Mouse (Mus musculus) limb, embryonic 15.5 days (tissue): Measurements from ENCODE around the gene Cuedc1. TPM values are rescaled to one million over a fixed set of nuclear protein-coding genes. Genes with fewer than 3 reads are reported as not detected.
"Not testable (repeated sequence)": the region's sequence is repeated elsewhere in the genome, so short reads cannot be mapped to it uniquely, and the experiment has no call there.

Experiments
- ATAC-seq: fragments of 200-750 bp; cut with Nextera tagmentation; 2 replicates; pipeline ENCODE4 v1.8.0; 2017; ENCODE audit warnings: low read depth, moderate TSS enrichment; ENCODE audit not compliant: insufficient number of reproducible peaks, low FRiP score, low TSS enrichment
- H3K27ac ChIP-seq: fragments of 300-500 bp; sonication (generic); 2 replicates; pipeline ENCODE4 v1.5.1; 2015; ENCODE audit warnings: moderate library complexity, mild to moderate bottlenecking, inconsistent platforms
- H3K27me3 ChIP-seq: fragments of 300-500 bp; sonication (generic); 2 replicates; pipeline ENCODE4 v1.6.1; 2015; ENCODE audit warnings: inconsistent platforms
- H3K36me3 ChIP-seq: fragments of 300-500 bp; sonication (generic); 2 replicates; pipeline ENCODE4 v1.6.1; 2015; ENCODE audit warnings: inconsistent platforms
- H3K4me1 ChIP-seq: fragments of 300-500 bp; sonication (generic); 2 replicates; pipeline ENCODE4 v1.6.1; 2015; ENCODE audit warnings: inconsistent platforms
- H3K4me2 ChIP-seq: fragments of 300-500 bp; sonication (generic); 2 replicates; pipeline ENCODE4 v1.6.1; 2015; ENCODE audit warnings: mild to moderate bottlenecking, inconsistent platforms
- H3K4me3 ChIP-seq: fragments of 300-500 bp; sonication (generic); 2 replicates; pipeline ENCODE4 v1.5.1; 2015; ENCODE audit warnings: mild to moderate bottlenecking, inconsistent platforms
- H3K9ac ChIP-seq: fragments of 300-500 bp; sonication (generic); 2 replicates; pipeline ENCODE4 v1.6.1; 2015; ENCODE audit warnings: inconsistent platforms
- H3K9me3 ChIP-seq: fragments of 300-500 bp; sonication (generic); 2 replicates; pipeline ENCODE4 v1.6.1; 2016; ENCODE audit warnings: inconsistent platforms
- WGBS: fragments of 180-500 bp; shearing (Covaris S2); methylation state at CpG from one replicate; pipeline ENCODE4 v1.1.7; 2015; 5-methylcytosine and 5-hydroxymethylcytosine counted together
- polyA plus RNA-seq: library from polyadenylated mRNA; unstranded; fragments of >200 nt; fragmentation: Nextera tagmentation; extraction: Ambion mirVana; gene quantifications from 2 replicates; pipeline ENCODE4 v1.2.1, GENCODE M21; 2015

The Cuedc1 gene
- polyA plus RNA-seq, 1 experiment from 2014 or later: 32.1 TPM

DNA sequence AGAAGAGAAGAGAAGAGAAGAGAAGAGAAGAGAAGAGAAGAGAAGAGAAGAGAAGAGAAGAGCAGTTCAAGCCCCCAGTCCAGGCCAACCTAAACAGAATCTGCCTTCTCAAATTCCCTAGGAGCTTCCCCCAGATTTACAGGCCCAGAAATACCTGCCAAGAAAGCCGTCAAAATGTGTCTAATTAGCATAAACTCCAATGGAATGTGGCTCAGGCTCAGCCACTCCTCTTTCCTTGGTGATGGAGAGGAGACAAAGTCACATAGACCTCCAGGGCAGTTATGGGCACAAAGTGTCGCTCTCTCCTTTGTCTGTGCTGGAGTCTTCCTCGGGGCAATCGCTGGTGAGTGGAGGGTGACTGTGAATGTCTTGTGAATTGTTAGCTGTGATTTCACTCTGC, 100.4 kb downstream of the Cuedc1 start:
- WGBS: 31% methylated on average over 4 of the region's 4 CpGs
- H3K27ac ChIP-seq: no peak overlapping the region

DNA sequence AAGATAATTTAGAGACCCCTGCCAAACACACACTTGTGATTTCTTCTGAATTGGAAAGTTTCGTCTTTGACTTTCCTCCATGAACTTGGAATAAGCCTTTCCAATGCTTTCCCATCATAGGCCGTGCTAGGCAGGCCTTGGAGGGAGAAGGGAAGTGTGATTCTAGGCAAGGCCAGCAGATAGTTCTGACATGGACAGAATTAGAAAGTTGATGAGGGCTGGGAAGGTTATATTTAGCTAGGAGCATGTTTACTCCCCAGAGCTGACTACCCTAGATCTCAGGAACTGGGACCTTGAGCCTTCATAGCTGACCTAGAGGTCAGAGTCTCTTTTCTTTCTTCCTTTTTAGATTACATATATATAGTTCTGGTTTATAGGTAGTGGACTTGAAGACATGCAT, 103.3 kb downstream of the Cuedc1 start:
- H3K36me3 ChIP-seq: no peaks in the 10 kb centered on the region
- 65% methylated on average over 2 of the region's 2 CpGs for WGBS

More for the DNA sequence above, 100.4 kb downstream of the Cuedc1 start:
- Histone ChIP-seq H3K27me3 (peaks cover 16% of the 10 kb centered on the region), H3K9me3 (no peaks in the 10 kb centered on the region), H3K4me2 (no peak overlapping the region), H3K4me3 (no peak overlapping the region), H3K9ac (no peak overlapping the region), H3K36me3 (no peaks in the 10 kb centered on the region), H3K4me1 (peaks cover 25% of the 10 kb centered on the region)
- no peak for ATAC-seq

DNA sequence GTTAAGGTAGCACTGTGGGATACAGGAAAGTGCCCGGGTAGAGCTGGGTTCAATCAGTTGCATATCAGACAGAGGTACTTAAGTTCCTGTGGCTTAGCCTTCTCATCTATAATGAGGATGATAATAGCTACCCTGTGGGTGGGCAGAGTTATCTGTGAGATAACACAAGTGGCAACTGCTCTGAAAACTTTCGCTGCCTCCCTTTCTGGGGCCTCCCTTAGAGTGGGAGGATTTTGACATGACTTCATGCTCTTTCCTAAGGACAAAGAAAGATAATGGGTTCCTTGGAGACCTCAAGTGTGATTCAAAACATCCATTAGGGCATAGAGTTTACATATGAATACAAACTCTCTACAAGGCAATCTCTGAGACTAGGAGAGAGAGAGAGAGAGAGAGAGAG, 104.2 kb downstream of the Cuedc1 start:
- no peak overlapping the region for H3K4me3 ChIP-seq
- no peak for ATAC-seq
- H3K9me3 ChIP-seq: no peaks in the 10 kb centered on the region
- H3K27me3 ChIP-seq: no peaks in the 10 kb centered on the region
- peaks cover 22% of the 10 kb centered on the region for H3K4me1 ChIP-seq
- no peak overlapping the region for H3K27ac ChIP-seq
- WGBS: 22% methylated on average over 2 of the region's 2 CpGs
- H3K4me2 ChIP-seq: no peak overlapping the region
- H3K9ac ChIP-seq: no peak overlapping the region
- H3K36me3 ChIP-seq: no peaks in the 10 kb centered on the region

More for the DNA sequence above, 103.3 kb downstream of the Cuedc1 start:
- Histone ChIP-seq H3K27me3 (no peaks in the 10 kb centered on the region), H3K4me1 (peaks cover 22% of the 10 kb centered on the region), H3K9me3 (no peaks in the 10 kb centered on the region), H3K9ac (no peak overlapping the region), H3K27ac (no peak overlapping the region), H3K4me3 (no peak overlapping the region), H3K4me2 (no peak overlapping the region)
- ATAC-seq: no peak

DNA sequence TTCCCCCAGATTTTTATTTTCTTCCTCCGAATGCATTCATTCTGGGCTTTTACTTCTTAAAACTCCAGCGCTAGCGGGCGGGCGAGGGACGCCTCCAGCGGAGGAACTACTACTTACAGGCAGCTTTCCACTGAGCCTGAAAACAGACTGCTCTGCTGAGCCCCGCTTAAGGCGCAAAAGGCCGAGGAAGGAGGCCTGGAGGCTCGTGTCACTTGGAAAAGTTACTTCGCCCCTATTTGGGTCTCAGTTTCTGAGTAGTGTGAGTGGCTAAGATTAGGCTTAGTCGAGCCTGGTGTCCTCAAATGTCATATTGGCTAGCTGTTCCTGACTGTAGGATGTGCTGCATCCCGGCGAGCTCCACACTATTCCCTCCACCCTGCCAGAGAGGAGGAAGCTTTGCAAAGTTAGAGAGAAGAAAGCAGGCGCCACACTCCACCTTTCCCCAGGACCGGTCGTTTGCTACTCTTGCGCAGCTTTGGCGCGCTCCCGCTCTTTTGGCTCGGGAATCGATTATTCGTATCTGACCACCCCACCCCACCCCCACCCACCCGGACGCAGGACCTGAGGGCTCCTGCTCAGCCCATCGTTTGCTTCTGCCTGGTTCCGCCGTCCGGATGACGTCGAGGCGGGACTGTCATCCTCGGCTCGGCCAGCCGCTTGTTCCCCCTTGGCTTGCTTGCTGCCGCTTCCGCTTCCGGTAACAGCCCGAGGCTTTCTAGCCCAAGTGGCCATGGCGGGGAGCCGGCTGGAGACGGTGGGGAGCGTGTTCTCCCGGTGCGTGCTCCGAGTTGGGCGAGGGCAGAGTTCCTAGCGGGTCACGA, 106.1 kb downstream of the Cuedc1 start, which contains the start of gene Mrps23:
Gene Mrps23 (plus strand): TSS at position 677 of the 821 bp plus-strand sequence.
- under 1% methylated on average over 51 of the region's 51 CpGs for WGBS
- Histone ChIP-seq H3K36me3 (0 out of 2 replicates have a peak, but pooled peaks cover 6% of the 10 kb centered on the region), H3K9ac (peak within 1 kb of the TSS; percentile 84), H3K9me3 (no peaks in the 10 kb centered on the region), H3K27me3 (no peaks in the 10 kb centered on the region), H3K27ac (peak within 1 kb of the TSS; percentile 94), H3K4me1 (peaks cover 15% of the 10 kb centered on the region), H3K4me2 (peak within 1 kb of the TSS; percentile 81), H3K4me3 (peak within 1 kb of the TSS; percentile 87)
- ATAC-seq: peak; percentile 89

DNA sequence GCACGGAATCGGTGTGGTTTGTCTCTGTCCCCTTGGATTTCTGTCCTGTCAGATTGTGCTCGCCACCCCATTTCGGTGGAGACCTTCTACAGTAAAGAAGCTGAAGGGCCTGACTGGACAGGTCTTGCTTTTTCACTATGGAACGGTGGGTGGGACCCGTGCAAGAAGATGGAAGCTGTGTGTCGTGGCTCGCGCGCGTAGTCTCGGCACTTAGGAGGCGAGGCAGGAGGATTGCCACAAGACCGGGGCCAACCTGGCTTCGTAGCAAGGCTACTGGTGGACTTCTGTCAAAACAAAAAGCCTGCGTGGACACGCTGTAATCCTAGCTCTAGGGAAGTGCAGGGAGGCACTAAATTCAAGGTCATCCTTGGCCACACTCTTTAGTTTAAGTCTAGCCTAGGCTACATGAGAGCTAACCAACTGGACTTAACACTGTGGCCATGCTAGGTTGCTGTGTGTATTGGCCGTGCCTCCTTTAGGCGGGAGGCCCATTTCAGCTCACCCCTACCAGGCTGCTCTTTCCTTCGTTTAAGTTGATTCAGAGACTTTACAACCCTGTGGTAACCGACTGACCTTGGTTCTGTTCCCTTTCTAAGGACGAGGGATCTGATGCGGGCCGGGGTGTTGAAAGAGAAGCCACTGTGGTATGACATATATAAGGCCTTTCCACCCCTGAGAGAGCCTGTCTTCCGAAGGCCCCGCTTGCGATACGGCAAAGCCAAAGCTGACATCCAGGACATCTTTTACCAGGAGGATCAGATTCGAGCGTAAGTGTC, 106.9 kb downstream of the Cuedc1 start:
- ATAC-seq: no peak
- Histone ChIP-seq H3K27ac (peak overlapping the region; percentile 94), H3K36me3 (peaks cover 14% of the 10 kb centered on the region; the same call in 1 of the 2 replicates), H3K4me3 (peak overlapping the region; percentile 87), H3K9me3 (no peaks in the 10 kb centered on the region), H3K4me2 (peak overlapping the region; percentile 81), H3K27me3 (no peaks in the 10 kb centered on the region), H3K4me1 (peaks cover 15% of the 10 kb centered on the region), H3K9ac (peak overlapping the region; percentile 84)
- 30% methylated on average over 30 of the region's 30 CpGs for WGBS

DNA sequence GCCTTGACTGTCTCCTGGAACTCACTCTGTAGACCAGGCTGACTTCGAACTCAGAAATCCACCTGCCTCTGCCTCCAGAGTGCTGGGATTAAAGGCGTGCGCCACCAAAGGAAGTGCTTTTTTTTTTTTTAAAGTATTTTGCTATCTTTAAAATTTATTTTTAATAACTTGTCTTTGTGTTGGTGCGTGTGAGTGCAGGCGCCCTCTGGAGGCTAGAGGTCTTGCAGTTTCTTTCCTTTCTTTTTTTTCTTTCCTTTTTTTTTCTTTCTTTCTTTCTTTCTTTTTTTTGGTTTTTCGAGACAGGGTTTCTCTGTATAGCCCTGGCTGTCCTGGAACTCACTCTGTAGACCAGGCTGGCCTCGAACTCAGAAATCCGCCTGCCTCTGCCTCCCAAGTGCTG, 108.7 kb downstream of the Cuedc1 start:
- not testable (repeated sequence) for H3K4me2 ChIP-seq, H3K9me3 ChIP-seq, H3K27ac ChIP-seq, H3K9ac ChIP-seq, H3K4me3 ChIP-seq, ATAC-seq, H3K27me3 ChIP-seq
- 82% methylated on average over 8 of the region's 8 CpGs for WGBS
- peaks cover 15% of the 10 kb centered on the region for H3K4me1 ChIP-seq
- H3K36me3 ChIP-seq: peaks cover 32% of the 10 kb centered on the region

DNA sequence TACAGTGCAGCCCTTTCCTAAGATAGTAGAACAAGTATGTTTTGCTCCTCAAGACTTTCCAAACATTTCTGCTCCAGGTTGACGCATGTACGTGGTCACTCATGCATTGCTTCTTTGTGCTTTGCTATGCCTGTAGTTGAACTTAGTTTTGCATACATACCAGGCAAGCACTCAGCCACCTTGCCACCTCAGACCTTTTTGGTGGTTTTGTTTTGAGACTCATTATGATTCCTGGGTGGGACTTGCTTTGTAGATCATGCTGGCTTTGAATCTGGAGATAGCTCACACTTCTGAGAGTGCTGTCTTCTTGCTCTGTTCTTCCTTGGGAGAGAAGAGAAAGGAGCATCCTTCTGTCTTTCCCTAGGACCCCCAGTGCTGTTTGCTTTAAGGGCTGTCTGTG, 109.8 kb downstream of the Cuedc1 start:
- WGBS: 93% methylated on average over 2 of the region's 2 CpGs
- H3K4me1 ChIP-seq: peaks cover 15% of the 10 kb centered on the region
- ATAC-seq: no peak
- no peak overlapping the region for H3K4me3 ChIP-seq
- no peaks in the 10 kb centered on the region for H3K9me3 ChIP-seq
- H3K27me3 ChIP-seq: no peaks in the 10 kb centered on the region
- no peak overlapping the region for H3K27ac ChIP-seq
- H3K36me3 ChIP-seq: peaks cover 38% of the 10 kb centered on the region
- H3K9ac ChIP-seq: no peak overlapping the region
- H3K4me2 ChIP-seq: no peak overlapping the region

DNA sequence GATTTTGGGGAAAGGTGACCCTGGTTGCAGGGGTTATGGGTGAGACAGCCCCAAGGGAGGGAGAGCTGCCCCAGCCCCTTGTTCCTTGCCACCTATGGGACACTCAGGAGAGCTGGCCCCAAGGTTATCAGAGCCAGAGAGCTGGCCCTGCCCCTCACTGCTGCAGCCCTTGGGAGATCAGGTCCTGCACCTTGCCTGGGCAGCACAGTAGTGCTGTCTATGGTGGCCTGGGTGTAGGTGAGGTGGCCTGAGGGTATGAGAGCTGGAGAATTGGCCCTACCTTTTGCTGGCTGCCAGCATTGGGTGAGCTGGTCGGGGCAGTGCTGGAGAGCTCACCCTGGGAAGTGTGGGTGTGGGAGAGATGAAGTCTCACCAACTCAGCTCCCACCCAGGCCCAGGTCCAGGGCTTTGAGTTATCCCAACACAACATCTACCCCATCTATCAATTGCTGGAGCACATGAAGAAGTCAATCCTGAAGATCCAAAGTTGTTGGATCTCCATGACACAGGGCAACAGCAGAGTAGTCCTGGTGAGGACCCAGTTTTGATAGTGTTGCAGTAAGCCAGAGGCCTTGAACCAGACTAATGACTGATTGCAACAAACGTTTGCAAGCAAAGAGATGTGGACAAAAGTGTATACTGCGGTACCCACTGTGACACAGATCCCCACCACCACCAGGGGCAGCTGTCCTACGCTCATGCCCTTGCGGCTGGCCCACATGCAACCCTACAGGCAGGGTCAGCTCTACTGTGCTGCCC, 114.1 kb downstream of the Cuedc1 start:
- Histone ChIP-seq H3K27ac (no peak overlapping the region), H3K4me1 (peaks cover 8% of the 10 kb centered on the region), H3K9ac (no peak overlapping the region), H3K27me3 (no peaks in the 10 kb centered on the region), H3K4me2 (no peak overlapping the region), H3K36me3 (peaks cover 38% of the 10 kb centered on the region), H3K4me3 (no peak overlapping the region), H3K9me3 (no peaks in the 10 kb centered on the region)
- 84% methylated on average over 5 of the region's 5 CpGs for WGBS
- no peak for ATAC-seq

DNA sequence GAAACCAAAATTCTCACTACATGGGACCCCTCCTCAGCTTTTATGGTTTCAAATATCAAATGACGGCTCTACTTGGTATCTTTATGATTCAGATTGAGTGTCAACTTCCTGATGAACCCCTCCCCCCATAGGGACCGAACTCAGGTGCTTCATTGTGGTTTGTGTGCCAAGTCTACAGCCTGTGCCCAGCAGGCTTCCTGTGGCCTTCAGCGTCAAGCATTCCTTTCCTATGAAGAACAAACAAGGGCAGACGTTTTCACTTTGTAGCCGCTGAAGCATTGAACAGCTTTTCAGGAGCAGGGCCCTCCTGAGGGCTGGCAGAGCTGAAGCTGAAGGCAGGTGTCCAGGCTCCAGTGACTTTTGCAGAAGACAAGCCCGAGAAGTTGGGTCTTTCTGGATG, 115.9 kb downstream of the Cuedc1 start:
- Histone ChIP-seq H3K36me3 (peaks cover 32% of the 10 kb centered on the region), H3K27me3 (no peaks in the 10 kb centered on the region), H3K4me1 (peaks cover 8% of the 10 kb centered on the region), H3K4me2 (no peak overlapping the region), H3K9me3 (no peaks in the 10 kb centered on the region), H3K4me3 (no peak overlapping the region), H3K27ac (no peak overlapping the region), H3K9ac (no peak overlapping the region)
- ATAC-seq: no peak
- WGBS: 46% methylated on average over 6 of the region's 6 CpGs

DNA sequence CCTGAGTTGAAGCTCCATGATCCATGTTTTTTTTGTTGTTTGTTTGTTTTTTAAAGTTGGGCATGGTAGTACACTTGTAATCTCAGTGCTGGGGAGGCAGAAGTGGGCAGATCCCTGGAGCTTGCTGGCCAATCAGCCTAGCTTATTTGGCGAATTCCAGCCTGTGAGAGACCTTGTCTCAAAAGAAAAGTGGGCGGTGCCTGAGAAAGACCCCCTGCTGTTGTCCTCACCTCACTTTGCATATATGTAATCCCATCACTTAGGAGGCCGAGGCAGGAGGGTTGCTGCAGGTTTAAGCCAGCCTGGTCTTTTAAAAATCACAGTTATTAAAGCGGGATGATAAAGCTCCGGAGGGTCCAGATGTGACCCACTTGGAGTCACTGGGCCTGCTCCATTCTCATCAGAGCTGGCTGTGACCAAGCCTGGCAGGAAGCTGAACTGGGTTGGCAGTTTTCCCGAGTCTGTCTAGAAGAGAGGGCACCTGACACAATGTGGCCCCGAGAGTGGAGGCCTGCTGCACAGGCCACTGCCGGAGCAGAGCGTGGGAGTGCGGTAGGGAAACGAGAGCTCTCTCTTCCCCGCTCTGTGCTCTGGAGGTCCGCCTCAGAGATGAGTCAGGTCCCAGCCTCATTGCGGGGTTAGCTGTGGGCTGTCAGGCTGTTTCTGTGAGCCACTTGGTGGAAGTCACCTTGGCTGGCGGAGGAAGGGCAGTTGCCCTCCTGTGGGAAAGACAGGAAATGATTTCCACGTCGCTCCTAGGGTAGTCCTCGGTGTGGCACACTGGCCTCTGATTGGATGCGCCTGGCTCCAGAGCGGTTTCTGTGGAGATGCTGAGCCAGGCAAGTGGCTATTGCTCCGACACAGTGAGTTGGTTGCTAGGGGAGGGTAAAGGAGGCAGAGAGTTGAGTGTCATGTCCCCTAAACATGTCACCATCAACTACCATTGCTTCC, 117.3 kb downstream of the Cuedc1 start:
- peaks cover 19% of the 10 kb centered on the region for H3K36me3 ChIP-seq
- H3K9ac ChIP-seq: no peak overlapping the region
- no peaks in the 10 kb centered on the region for H3K9me3 ChIP-seq
- H3K4me1 ChIP-seq: peaks cover 8% of the 10 kb centered on the region
- no peak overlapping the region for H3K4me2 ChIP-seq
- H3K27ac ChIP-seq: no peak overlapping the region
- H3K27me3 ChIP-seq: no peaks in the 10 kb centered on the region
- H3K4me3 ChIP-seq: no peak overlapping the region
- 60% methylated on average over 21 of the region's 21 CpGs for WGBS
- ATAC-seq: no peak

DNA sequence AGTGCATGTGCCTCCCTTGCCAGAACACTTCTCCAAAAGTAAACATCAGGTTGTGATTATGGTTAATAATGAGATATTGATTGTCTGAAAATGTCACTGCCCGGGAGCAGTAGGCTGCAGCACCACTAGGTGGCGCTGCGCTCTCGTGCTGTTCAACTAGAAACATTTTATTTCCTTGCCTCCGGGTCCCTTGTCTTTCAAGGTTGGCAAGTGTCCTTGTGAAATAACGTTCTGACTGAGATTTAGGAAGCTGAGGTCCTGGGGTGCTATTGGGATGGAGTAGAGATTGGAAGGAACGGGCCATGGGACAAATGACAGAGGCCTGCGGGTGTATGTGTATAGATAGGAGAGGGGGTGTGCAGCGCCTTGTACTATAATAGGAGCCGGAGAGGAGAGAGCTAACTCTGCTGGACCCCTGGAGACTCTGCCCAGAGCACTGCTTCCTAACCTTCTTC, 118.4 kb downstream of the Cuedc1 start:
- no peaks in the 10 kb centered on the region for H3K9me3 ChIP-seq
- WGBS: 20% methylated on average over 10 of the region's 10 CpGs
- no peak overlapping the region for H3K27ac ChIP-seq
- H3K4me3 ChIP-seq: no peak overlapping the region
- no peak overlapping the region for H3K4me2 ChIP-seq
- H3K27me3 ChIP-seq: no peaks in the 10 kb centered on the region
- peaks cover 8% of the 10 kb centered on the region for H3K4me1 ChIP-seq
- ATAC-seq: no peak
- no peak overlapping the region for H3K9ac ChIP-seq
- peaks cover 8% of the 10 kb centered on the region; the same call in 1 of the 2 replicates for H3K36me3 ChIP-seq
